11 mouse cellular contexts compared by ENCODE assay signal in the genomic region with DNA sequence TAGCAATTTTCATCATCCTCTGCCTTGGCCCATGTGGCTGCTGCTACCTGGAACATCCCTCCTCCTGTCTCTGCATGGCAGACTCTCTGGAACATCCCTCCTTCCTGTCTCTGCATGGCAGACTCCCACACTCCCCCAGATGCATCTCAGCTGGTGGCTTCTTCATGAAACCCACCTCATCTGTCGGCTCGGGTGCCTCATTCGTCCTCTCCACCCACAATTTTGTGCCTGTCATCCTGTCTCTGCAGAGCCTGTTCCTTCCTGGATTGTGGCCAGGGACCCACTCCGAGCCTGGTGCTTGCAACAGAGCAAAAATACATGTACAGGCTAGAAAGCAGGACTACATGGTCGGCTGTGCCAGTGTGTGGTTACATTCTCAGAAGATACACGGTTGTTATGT.
DNase-seq lines count a peak whose midpoint lies in the region; ATAC-seq lines count a peak whose summit lies in the region.
"Had no signal": no experiment of that assay in that cellular context is flagged by ENCODE, and none has a peak within 500 bp of the region (broad histone marks: within the 10 kb centered on the region; RNA-seq: fewer than 3 reads in every experiment).

No protein-coding gene starts in this region.

- ATAC-seq in hindbrain, embryonic 12.5 days (ENCODE audit: low FRiP score) = no peak
- ATAC-seq in neural tube, embryonic 15.5 days (ENCODE audit: low FRiP score) = no peak
- ATAC-seq: intestine, postnatal 0 days had no signal

- no peak overlapping the region for H3K4me3 ChIP-seq in hindbrain, embryonic 12.5 days
- no peak overlapping the region for H3K4me3 ChIP-seq in neural tube, embryonic 15.5 days (replicated peaks)
- H3K4me3 ChIP-seq: lung, embryonic 15.5 days had no signal

- H3K9me3 ChIP-seq in hindbrain, embryonic 12.5 days (replicated peaks) = no peaks in the 10 kb centered on the region
- H3K9me3 ChIP-seq in neural tube, embryonic 15.5 days (replicated peaks) = no peaks in the 10 kb centered on the region
- H3K9me3 ChIP-seq: lung, embryonic 15.5 days had no signal

- no peak overlapping the region for H3K4me2 ChIP-seq in hindbrain, embryonic 12.5 days (replicated peaks)
- H3K4me2 ChIP-seq in neural tube, embryonic 15.5 days = no peak overlapping the region
- H3K4me2 ChIP-seq: lung, embryonic 15.5 days had no signal

- DNase-seq in cerebellum, postnatal 10 days = peak; percentile 49 to 55
- DNase-seq in cerebellum, adult 11 months = no peak
- DNase-seq in left cerebral cortex, adult 11 months (ENCODE audit: low spot score) = peak; percentile 42
- DNase-seq in left cerebral cortex, postnatal 4 days = no peak
- DNase-seq in layer of hippocampus, adult 9-11 months = peak; percentile 24
- DNase-seq in right cerebral cortex, adult 2 months (ENCODE audit: low spot score in 2 of 2) = peak; percentile 72 to 80
- DNase-seq: gastrocnemius, postnatal 14 days had no signal

- H3K9ac ChIP-seq in hindbrain, embryonic 12.5 days = no peak overlapping the region
- no peak overlapping the region for H3K9ac ChIP-seq in neural tube, embryonic 15.5 days (replicated peaks)
- H3K9ac ChIP-seq: lung, embryonic 15.5 days had no signal

- 80% methylated on average over 6 of the region's 6 CpGs for WGBS in hindbrain, embryonic 12.5 days
- 75% methylated on average over 6 of the region's 6 CpGs for WGBS in neural tube, embryonic 15.5 days

- no peaks in the 10 kb centered on the region for H3K4me1 ChIP-seq in hindbrain, embryonic 12.5 days
- H3K4me1 ChIP-seq in neural tube, embryonic 15.5 days = no peaks in the 10 kb centered on the region
- H3K4me1 ChIP-seq: lung, embryonic 15.5 days had no signal

- no peaks in the 10 kb centered on the region for H3K27me3 ChIP-seq in hindbrain, embryonic 12.5 days
- no peaks in the 10 kb centered on the region for H3K27me3 ChIP-seq in neural tube, embryonic 15.5 days (replicated peaks)
- H3K27me3 ChIP-seq: lung, embryonic 15.5 days had no signal

- no peaks in the 10 kb centered on the region for H3K36me3 ChIP-seq in hindbrain, embryonic 12.5 days
- H3K36me3 ChIP-seq in neural tube, embryonic 15.5 days = no peaks in the 10 kb centered on the region
- H3K36me3 ChIP-seq: lung, embryonic 15.5 days had no signal

- no peak overlapping the region for H3K27ac ChIP-seq in hindbrain, embryonic 12.5 days
- no peak overlapping the region for H3K27ac ChIP-seq in neural tube, embryonic 15.5 days (replicated peaks)
- H3K27ac ChIP-seq: lung, embryonic 15.5 days had no signal

- intact Hi-C loops in left cerebral cortex, postnatal 4 days (cut with DNase I) = no loop called here

Comparison
In these comparisons a context has a peak if more than half of its experiments do, and no peak if none do; other contexts are left out.
1. DNase-seq: peak in cerebellum, postnatal 10 days (2 of 2), left cerebral cortex, adult 11 months (single experiment), layer of hippocampus, adult 9-11 months (single experiment) and right cerebral cortex, adult 2 months (2 of 2); none in cerebellum, adult 11 months (single experiment) and left cerebral cortex, postnatal 4 days (single experiment).